Mouse (Mus musculus) lung, embryonic 16.5 days (tissue): ENCODE measurements at regions not wholly inside any gene's neighbourhood (a gene's known extent, or its start where the extent isn't known, plus 50 kb on each side); places are given as distances from the start of the nearest gene placed in this dataset.

Experiments used
- ATAC-seq: fragments of 200-750 bp; cut with Nextera tagmentation; 2 replicates; pipeline ENCODE4 v1.8.0; 2017; ENCODE audit warnings: low read depth, mild to moderate bottlenecking, moderate library complexity
- H3K27ac ChIP-seq: fragments of 300-500 bp; sonication (generic); 2 replicates; pipeline ENCODE4 v1.5.1; 2014; ENCODE audit warnings: mild to moderate bottlenecking, control low read depth, low read length
- H3K27me3 ChIP-seq: fragments of 300-500 bp; sonication (generic); 2 replicates; pipeline ENCODE4 v1.6.1; 2014; ENCODE audit warnings: low read depth, low read length, mixed read lengths; ENCODE audit not compliant: control insufficient read depth, insufficient read depth
- H3K36me3 ChIP-seq: fragments of 300-500 bp; sonication (generic); 2 replicates; pipeline ENCODE4 v1.6.1; 2014; ENCODE audit warnings: low read length; ENCODE audit not compliant: control insufficient read depth, insufficient read depth
- H3K4me1 ChIP-seq: fragments of 300-500 bp; sonication (generic); replicated peaks from 2 replicates; pipeline ENCODE4 v1.6.1; 2014; ENCODE audit warnings: low read length, mixed read lengths; ENCODE audit not compliant: control insufficient read depth, insufficient read depth
- H3K4me2 ChIP-seq: fragments of 300-500 bp; sonication (generic); 2 replicates; pipeline ENCODE4 v1.6.1; 2014; ENCODE audit warnings: low read depth, low read length, control low read depth
- H3K4me3 ChIP-seq: fragments of 300-500 bp; sonication (generic); 2 replicates; pipeline ENCODE4 v1.5.1; 2014; ENCODE audit warnings: mild to moderate bottlenecking, low read length, control low read depth
- H3K9ac ChIP-seq: fragments of 300-500 bp; sonication (generic); 2 replicates; pipeline ENCODE4 v1.6.1; 2014; ENCODE audit warnings: low read length, control low read depth
- H3K9me3 ChIP-seq: fragments of 300-500 bp; sonication (generic); 2 replicates; pipeline ENCODE4 v1.6.1; 2016; ENCODE audit warnings: low read length; ENCODE audit not compliant: control insufficient read depth
- WGBS: fragments of 180-500 bp; shearing (Covaris S2); extraction: QIAGEN DNeasy Blood & Tissue Kit; methylation state at CpG from one replicate; pipeline ENCODE4 v1.1.7; 2014; 5-methylcytosine and 5-hydroxymethylcytosine counted together

DNA sequence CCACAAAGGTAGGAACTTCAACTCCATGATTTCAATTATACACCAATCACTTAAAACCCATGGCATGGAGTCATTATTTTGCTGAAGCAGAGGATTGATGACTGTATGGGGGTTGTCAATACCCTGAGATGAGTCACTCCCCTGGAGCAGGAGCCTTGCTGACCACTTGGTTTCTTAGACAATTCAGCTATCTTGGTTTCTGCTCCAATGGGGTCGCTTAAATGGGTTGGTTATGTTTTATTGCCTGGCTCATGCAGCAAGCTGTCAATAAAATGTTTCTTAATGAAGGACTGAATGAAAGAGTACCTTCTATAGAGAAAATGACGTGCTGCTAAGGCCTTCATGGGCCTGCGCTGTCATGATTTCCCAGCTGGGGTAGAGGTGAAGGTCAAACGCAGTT, 110.0 kb upstream of the Prickle1 start:
- Histone ChIP-seq H3K36me3 (no peaks in the 10 kb centered on the region), H3K4me2 (no peak overlapping the region), H3K4me3 (no peak overlapping the region), H3K9ac (no peak overlapping the region), H3K4me1 (peaks cover 17% of the 10 kb centered on the region), H3K9me3 (no peaks in the 10 kb centered on the region), H3K27me3 (no peaks in the 10 kb centered on the region), H3K27ac (0 out of 2 replicates have a peak overlapping the region, but pooled peaks have one; percentile 30)
- WGBS, result 75% methylated on average over 4 of the region's 4 CpGs
- ATAC-seq, result no peak

DNA sequence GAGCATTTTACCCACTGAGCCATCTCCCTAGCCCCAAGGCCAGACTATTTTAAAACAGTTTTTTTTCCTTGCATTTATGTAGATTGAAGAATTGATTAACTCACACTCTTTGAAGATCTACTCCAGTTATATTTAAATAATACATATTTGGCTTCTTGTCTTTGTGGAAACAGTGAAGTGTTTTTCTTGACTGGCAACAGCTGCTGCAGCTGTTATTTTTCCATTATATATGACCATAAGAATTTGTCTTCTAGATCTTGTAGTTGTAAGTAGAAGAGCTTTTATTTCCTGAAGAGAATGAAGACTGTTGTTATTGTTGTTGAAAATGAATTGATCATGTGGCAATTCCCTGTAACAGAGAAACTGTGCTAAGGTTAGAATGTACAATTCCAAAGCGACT, 109.4 kb upstream of the Prickle1 start:
- H3K4me2 ChIP-seq, result no peak overlapping the region
- WGBS, result 82% methylated on average over 1 of the region's 1 CpGs
- no peaks in the 10 kb centered on the region for H3K36me3 ChIP-seq
- no peak overlapping the region for H3K4me3 ChIP-seq
- no peaks in the 10 kb centered on the region for H3K9me3 ChIP-seq
- H3K27ac ChIP-seq, result no peak overlapping the region
- H3K4me1 ChIP-seq, result peaks cover 20% of the 10 kb centered on the region
- H3K27me3 ChIP-seq, result no peaks in the 10 kb centered on the region
- ATAC-seq, result no peak
- H3K9ac ChIP-seq, result no peak overlapping the region

DNA sequence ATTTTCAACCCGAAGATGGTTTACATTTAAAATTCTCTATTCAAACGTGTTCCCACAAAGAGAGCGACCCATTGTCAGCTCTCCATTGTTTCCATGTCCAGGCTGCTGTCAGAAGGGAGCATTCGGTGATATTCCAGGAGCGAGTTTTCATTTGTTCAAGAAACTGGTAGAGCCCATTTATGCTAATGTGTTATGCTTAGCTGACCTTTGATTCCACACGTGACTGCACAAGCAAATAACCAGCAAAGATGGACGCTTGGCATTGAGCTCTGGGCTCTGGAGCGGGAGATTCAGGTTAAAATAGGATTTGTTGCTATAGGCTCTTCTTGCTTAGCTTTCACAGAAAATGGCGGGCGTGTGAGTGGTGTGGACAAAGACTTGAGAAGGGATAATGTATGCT, 105.3 kb upstream of the Prickle1 start:
- Histone ChIP-seq H3K36me3 (no peaks in the 10 kb centered on the region), H3K9me3 (no peaks in the 10 kb centered on the region), H3K27ac (no peak overlapping the region), H3K4me1 (peaks cover 29% of the 10 kb centered on the region), H3K27me3 (no peaks in the 10 kb centered on the region), H3K9ac (no peak overlapping the region), H3K4me2 (no peak overlapping the region), H3K4me3 (no peak overlapping the region)
- ATAC-seq, result no peak
- WGBS, result 85% methylated on average over 10 of the region's 10 CpGs

DNA sequence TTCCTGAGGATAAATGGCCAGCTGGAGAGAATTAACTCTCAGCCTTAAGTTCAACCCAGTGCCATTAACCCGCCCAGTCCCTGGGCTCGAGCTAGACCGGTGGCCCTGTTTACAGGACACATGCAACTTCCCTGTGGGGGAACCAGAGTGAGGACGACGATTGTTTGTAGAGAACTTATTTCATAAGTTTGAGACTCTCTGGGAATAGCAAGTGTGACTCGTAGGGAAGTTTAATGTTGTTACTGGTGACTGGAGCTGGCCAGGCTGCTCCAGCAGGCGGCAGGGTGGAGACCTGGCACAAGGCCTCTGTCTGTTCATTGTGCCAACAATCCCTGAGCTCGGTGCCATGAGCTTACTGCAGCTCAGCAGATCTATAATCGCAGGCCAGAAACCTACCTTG, 104.3 kb upstream of the Prickle1 start:
- Histone ChIP-seq H3K4me3 (no peak overlapping the region), H3K9ac (no peak overlapping the region), H3K27me3 (no peaks in the 10 kb centered on the region), H3K9me3 (no peaks in the 10 kb centered on the region), H3K27ac (peak overlapping the region; percentile 14; the same call in 1 of the 2 replicates), H3K4me2 (no peak overlapping the region), H3K4me1 (peaks cover 27% of the 10 kb centered on the region), H3K36me3 (no peaks in the 10 kb centered on the region)
- WGBS, result 35% methylated on average over 9 of the region's 9 CpGs
- ATAC-seq, result peak; percentile 53

DNA sequence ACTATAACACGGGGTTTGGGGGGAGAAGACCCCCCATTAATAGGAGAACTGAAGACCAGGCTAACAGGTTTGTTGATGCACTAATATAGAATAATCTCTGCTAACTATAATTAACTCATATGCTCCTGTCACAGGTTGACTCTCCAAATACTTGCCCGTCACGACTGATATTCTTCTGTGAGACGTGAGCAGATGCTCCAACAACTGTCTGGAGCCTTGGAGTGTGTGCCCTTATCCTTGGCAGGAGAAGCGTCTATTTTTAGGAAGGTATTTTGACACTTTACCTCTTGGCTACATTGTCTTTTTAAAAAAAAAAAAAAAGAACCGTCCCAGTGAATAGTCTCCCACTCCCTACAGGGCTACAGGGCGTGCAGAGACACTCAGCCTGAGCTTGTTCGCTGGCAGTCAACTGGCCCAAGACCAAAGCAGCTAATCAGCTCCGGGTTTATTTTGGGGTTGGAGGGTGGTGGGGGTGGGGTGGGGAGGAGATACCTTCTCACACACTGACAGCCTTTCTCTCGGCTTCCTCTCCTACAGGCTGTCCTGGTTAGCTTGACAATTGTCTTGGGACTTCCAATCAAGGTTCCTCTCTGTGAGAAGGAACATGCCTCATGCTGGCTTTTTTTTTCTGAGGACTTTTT, 102.6 kb upstream of the Prickle1 start:
- Histone ChIP-seq H3K27me3 (no peaks in the 10 kb centered on the region), H3K4me3 (no peak overlapping the region), H3K4me2 (peak overlapping the region; percentile 28; the same call in 1 of the 2 replicates), H3K9me3 (no peaks in the 10 kb centered on the region), H3K36me3 (no peaks in the 10 kb centered on the region), H3K27ac (peak overlapping the region; percentile 68), H3K4me1 (peaks cover 25% of the 10 kb centered on the region), H3K9ac (no peak overlapping the region)
- 21% methylated on average over 10 of the region's 10 CpGs for WGBS
- ATAC-seq, result peak; percentile 84

DNA sequence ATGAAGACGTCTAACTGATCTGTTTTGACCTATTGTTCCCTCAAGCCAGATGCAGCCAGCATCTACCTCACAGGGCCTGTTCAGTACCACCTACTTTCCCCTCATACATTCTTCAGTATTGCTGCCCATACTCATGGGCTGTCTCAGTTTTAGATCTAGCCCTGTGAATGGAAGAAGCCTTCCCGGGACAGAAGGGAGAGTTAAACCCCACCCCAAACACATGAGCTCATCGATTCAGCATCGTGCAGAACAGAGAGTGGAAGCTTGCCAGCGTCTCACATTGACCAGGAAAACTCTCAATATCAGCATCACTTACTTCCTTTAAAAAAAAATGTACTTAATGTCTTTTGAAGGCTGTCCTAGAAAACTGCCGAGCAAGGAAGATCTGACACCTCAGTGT, 95.0 kb upstream of the Prickle1 start:
- H3K4me3 ChIP-seq, result no peak overlapping the region
- H3K36me3 ChIP-seq, result no peaks in the 10 kb centered on the region
- H3K9me3 ChIP-seq, result no peaks in the 10 kb centered on the region
- no peaks in the 10 kb centered on the region; the same call in 1 of the 2 replicates for H3K4me1 ChIP-seq
- H3K4me2 ChIP-seq, result no peak overlapping the region
- H3K9ac ChIP-seq, result no peak overlapping the region
- ATAC-seq, result 0 out of 2 replicates have a peak, but pooled peaks have one; percentile 17
- H3K27me3 ChIP-seq, result no peaks in the 10 kb centered on the region
- no peak overlapping the region for H3K27ac ChIP-seq
- WGBS, result 35% methylated on average over 6 of the region's 6 CpGs

DNA sequence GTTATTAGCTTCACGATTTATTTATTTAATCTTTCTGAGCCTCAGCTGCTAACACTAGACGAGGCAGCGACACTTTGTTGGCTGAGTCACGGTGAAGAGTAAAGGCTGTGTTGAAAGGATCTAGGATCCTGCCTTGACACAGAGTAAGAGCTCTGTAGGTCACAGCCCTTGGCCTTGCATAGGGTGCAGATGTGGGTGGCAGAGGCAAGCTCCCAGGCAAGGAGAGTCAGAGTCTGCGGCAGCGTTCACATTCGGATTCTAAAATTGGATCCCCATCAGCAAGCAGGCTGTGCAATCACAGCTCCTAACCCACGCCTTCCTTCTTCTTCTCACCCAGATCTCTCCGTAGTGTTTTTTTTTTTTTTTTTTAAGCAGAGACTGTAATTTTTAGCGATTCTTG, 94.3 kb upstream of the Prickle1 start:
- Histone ChIP-seq H3K36me3 (no peaks in the 10 kb centered on the region), H3K27ac (no peak overlapping the region), H3K4me2 (no peak overlapping the region), H3K4me3 (no peak overlapping the region), H3K9me3 (no peaks in the 10 kb centered on the region), H3K9ac (no peak overlapping the region), H3K27me3 (no peaks in the 10 kb centered on the region), H3K4me1 (no peaks in the 10 kb centered on the region; the same call in 1 of the 2 replicates)
- WGBS, result 55% methylated on average over 10 of the region's 10 CpGs
- peak; percentile 52; the same call in 1 of the 2 replicates for ATAC-seq

DNA sequence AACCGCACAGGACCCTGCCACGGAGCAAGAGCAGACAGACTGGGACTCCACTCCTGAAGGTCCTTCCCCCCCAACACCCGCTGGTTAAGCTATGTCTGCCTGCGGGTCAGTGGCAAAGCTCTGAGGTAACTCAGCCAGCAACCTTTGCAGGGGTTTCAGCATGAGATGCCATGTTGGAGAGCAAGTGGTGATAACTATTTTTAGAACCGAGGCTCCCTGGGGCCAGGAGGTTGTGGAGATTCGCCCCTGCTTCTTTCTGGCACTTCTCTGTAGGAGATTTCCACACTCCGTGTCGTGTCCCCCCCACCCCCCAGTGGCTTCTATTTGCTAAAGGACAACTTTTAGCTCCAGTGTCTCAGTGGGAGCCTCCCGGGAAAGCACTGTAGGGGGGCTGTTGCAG, 90.7 kb upstream of the Prickle1 start:
- Histone ChIP-seq H3K9ac (no peak overlapping the region), H3K4me1 (peaks cover 3% of the 10 kb centered on the region), H3K9me3 (no peaks in the 10 kb centered on the region), H3K36me3 (no peaks in the 10 kb centered on the region), H3K27ac (no peak overlapping the region), H3K4me2 (no peak overlapping the region), H3K4me3 (no peak overlapping the region), H3K27me3 (no peaks in the 10 kb centered on the region)
- 38% methylated on average over 9 of the region's 9 CpGs for WGBS
- no peak for ATAC-seq

DNA sequence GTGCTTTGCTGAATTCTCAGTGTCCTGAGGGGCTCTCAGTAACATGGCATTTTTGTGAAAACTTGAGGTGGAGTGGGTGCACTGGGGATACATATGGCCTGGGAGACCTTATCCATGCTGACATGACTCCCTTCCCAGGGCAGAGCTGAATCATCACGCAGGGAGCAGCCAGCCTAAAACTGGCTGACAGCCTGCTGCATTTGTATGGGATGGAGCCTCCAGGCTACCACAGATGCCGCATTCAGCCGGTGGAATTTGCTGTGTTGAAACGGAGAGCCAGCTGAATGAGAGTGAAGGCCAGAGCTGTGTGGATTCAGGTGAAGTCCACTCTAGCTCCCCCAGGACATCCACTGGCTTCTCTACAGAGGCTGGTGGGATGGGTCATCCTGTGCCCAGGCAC, 85.9 kb upstream of the Prickle1 start:
- WGBS, result 74% methylated on average over 4 of the region's 4 CpGs

DNA sequence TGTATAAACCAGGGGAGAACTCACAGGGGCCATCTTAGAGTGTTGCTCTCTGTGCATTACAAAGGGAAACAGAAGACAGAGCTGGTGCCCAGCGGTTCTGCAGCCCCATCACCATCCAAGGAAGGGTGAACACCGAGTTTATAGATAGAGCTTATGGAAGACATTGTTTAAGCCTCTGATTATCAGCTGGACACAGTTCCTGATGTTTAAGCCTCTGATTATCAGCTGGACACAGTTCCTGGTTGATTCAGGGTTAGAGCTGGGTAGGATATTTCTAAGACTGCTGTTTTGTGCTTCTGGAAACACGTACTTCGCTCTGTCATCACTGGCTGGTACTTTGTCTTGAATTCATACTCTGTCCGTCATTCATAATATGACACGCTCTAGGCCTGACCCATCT, 79.9 kb upstream of the Prickle1 start:
- Histone ChIP-seq H3K9me3 (no peaks in the 10 kb centered on the region), H3K4me2 (no peak overlapping the region), H3K9ac (no peak overlapping the region), H3K4me1 (no peaks in the 10 kb centered on the region), H3K36me3 (no peaks in the 10 kb centered on the region), H3K4me3 (no peak overlapping the region), H3K27me3 (no peaks in the 10 kb centered on the region), H3K27ac (no peak overlapping the region)
- WGBS, result 89% methylated on average over 6 of the region's 6 CpGs
- ATAC-seq, result no peak

More for the DNA sequence above, 85.9 kb upstream of the Prickle1 start:
- no peaks in the 10 kb centered on the region for H3K36me3 ChIP-seq
- H3K27ac ChIP-seq, result no peak overlapping the region
- no peaks in the 10 kb centered on the region for H3K27me3 ChIP-seq
- H3K4me1 ChIP-seq, result peaks cover 3% of the 10 kb centered on the region
- H3K4me2 ChIP-seq, result no peak overlapping the region
- H3K9me3 ChIP-seq, result no peaks in the 10 kb centered on the region
- no peak overlapping the region for H3K9ac ChIP-seq
- ATAC-seq, result no peak
- no peak overlapping the region for H3K4me3 ChIP-seq
